Mouse (Mus musculus): ENCODE data around the gene Cdx4.

Cdx4 gene

GRCm38 (mm10) chrX:103366201-103366600 lies 45.0 kb downstream of the Cdx4 start:
- Histone ChIP-seq H3K27me3 (ENCODE audit: insufficient read depth, low read length) (no peaks in the 10 kb centered on the region), H3K4me3 (replicated peaks; ENCODE audit: low read length) (no peak overlapping the region), H3K36me3 (ENCODE audit: insufficient read depth, low read length) (0 out of 2 replicates have a peak, but pooled peaks cover 6% of the 10 kb centered on the region), H3K4me1 (replicated peaks; ENCODE audit: low read depth, low read length) (no peaks in the 10 kb centered on the region), H3K9me3 (ENCODE audit: low read length) (no peaks in the 10 kb centered on the region)
- TF ChIP-seq NANOG (IDR thresholded peaks at IDR 0.05; ENCODE audit: borderline replicate concordance, low read length) (no peak), CTCF (conservative IDR thresholded peaks at IDR 0.05; ENCODE audit: low read length) (no peak), POU5F1 (IDR thresholded peaks at IDR 0.05; ENCODE audit: borderline replicate concordance, low read length) (no peak)

- TF ChIP-seq CTCF (conservative IDR thresholded peaks at IDR 0.05; ENCODE audit: low read length), result no peak
Observed at GRCm38 (mm10) chrX:103368650-103369049, 47.5 kb downstream of the Cdx4 start.

GRCm38 (mm10) chrX:103371221-103371620 lies 50.0 kb downstream of the Cdx4 start:
- no peak overlapping the region for H3K4me3 ChIP-seq (replicated peaks; ENCODE audit: low read length)
- H3K9me3 ChIP-seq (ENCODE audit: low read length), result no peaks in the 10 kb centered on the region
- no peaks in the 10 kb centered on the region for H3K27me3 ChIP-seq (ENCODE audit: insufficient read depth, low read length)
- TF ChIP-seq POU5F1 (IDR thresholded peaks at IDR 0.05; ENCODE audit: borderline replicate concordance, low read length), result no peak
- no peak for TF ChIP-seq CTCF (conservative IDR thresholded peaks at IDR 0.05; ENCODE audit: low read length)
- no peak for TF ChIP-seq NANOG (IDR thresholded peaks at IDR 0.05; ENCODE audit: borderline replicate concordance, low read length)
- peaks cover 7% of the 10 kb centered on the region; the same call in 1 of the 2 replicates for H3K36me3 ChIP-seq (ENCODE audit: insufficient read depth, low read length)
- no peaks in the 10 kb centered on the region for H3K4me1 ChIP-seq (replicated peaks; ENCODE audit: low read depth, low read length)

More at GRCm38 (mm10) chrX:103368650-103369049, 47.5 kb downstream of the Cdx4 start:
- Histone ChIP-seq H3K9me3 (ENCODE audit: low read length) (no peaks in the 10 kb centered on the region), H3K4me3 (replicated peaks; ENCODE audit: low read length) (no peak overlapping the region), H3K36me3 (ENCODE audit: insufficient read depth, low read length) (0 out of 2 replicates have a peak, but pooled peaks cover 1% of the 10 kb centered on the region), H3K27me3 (ENCODE audit: insufficient read depth, low read length) (no peaks in the 10 kb centered on the region), H3K4me1 (replicated peaks; ENCODE audit: low read depth, low read length) (no peaks in the 10 kb centered on the region)

GRCm38 (mm10) chrX:103371627-103372026 lies 50.4 kb downstream of the Cdx4 start:
- Histone ChIP-seq H3K9me3 (ENCODE audit: low read length) (no peaks in the 10 kb centered on the region), H3K36me3 (ENCODE audit: insufficient read depth, low read length) (peaks cover 7% of the 10 kb centered on the region; the same call in 1 of the 2 replicates), H3K4me1 (replicated peaks; ENCODE audit: low read depth, low read length) (no peaks in the 10 kb centered on the region), H3K27me3 (ENCODE audit: insufficient read depth, low read length) (no peaks in the 10 kb centered on the region), H3K4me3 (replicated peaks; ENCODE audit: low read length) (no peak overlapping the region)
- TF ChIP-seq NANOG (IDR thresholded peaks at IDR 0.05; ENCODE audit: borderline replicate concordance, low read length) (no peak), CTCF (conservative IDR thresholded peaks at IDR 0.05; ENCODE audit: low read length) (peak; percentile 33; the same call in 1 of the 2 replicates)

GRCm38 (mm10) chrX:103374250-103374649 lies 53.1 kb downstream of the Cdx4 start:
- Histone ChIP-seq H3K36me3 (ENCODE audit: insufficient read depth, low read length) (peaks cover 7% of the 10 kb centered on the region; the same call in 1 of the 2 replicates), H3K9me3 (ENCODE audit: low read length) (no peaks in the 10 kb centered on the region), H3K4me3 (replicated peaks; ENCODE audit: low read length) (no peak overlapping the region), H3K27me3 (ENCODE audit: insufficient read depth, low read length) (no peaks in the 10 kb centered on the region), H3K4me1 (replicated peaks; ENCODE audit: low read depth, low read length) (no peaks in the 10 kb centered on the region)
- TF ChIP-seq POU5F1 (IDR thresholded peaks at IDR 0.05; ENCODE audit: borderline replicate concordance, low read length) (no peak), CTCF (conservative IDR thresholded peaks at IDR 0.05; ENCODE audit: low read length) (peak; percentile 14; the same call in 1 of the 2 replicates)
